Mouse (Mus musculus) left cerebral cortex, adult 9 months (tissue): ENCODE measurements around the gene Cercam.
A peak's percentile ranks its signal among the peaks of the same experiment; 100 is the strongest.

ENCODE experiments used
- DNase-seq, 2 experiments: peaks; one replicate each; pipeline ENCODE4 v3.0.0; 2022; ENCODE audit warnings: low spot score in 2 of 2

Gene Cercam

DNA sequence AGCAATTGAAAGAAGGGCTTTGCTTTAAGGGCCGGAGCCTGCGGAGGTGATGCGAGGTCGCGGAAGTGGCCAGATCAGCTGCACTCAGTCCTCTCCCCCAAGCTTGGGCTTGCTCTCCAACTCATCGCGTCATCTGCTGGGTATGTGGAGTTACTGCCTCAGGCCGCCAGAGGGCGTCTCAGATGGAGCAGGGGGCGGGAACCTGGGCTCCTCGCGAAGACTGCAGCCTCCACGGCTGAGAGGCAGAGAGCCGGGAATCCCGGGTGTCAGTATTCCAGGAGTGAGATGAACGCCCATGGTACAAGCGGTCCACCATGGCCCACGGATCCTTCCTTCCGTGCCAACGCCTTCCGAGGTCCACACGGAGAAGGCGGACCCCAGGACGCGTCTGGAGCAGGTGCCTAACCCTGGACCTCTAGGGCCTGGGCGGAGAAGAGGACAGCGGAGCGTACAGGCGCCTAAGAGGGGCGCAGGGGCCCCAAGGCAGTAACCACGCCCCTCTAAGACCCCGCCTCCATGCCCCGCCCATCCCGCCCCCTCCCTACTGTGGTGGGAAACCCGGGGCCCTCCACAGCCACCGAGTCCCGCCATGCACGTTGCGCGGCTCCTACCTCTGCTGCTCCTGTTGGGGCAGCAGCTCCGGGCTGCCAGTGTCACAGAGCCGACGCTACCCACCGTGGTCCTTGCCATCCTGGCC is at the start of gene Cercam:
Gene Cercam (plus strand): TSS at position 216 of the 697 bp plus-strand sequence.
- peak; percentile 59 to 84 for DNase-seq

DNA sequence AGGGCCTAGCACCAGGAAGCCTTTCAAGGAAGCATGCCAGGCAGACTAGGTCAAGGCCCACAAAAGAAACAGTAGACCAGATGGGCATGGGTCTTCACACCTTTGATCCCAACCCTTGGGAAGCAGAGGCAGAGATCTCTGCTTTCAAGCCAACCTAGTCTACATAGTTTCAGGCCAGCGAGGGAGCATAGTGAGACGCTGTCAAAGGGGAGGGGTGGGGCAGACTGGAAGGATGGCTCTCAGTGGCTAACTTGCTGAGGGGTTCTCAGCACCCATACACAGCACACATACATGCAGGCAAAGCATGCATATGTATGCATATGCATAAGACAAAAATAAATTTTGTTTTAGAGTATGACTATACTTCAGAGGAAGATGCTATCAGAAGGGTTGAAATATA is 49.6 kb upstream of the Cercam start:
- no peak for DNase-seq

DNA sequence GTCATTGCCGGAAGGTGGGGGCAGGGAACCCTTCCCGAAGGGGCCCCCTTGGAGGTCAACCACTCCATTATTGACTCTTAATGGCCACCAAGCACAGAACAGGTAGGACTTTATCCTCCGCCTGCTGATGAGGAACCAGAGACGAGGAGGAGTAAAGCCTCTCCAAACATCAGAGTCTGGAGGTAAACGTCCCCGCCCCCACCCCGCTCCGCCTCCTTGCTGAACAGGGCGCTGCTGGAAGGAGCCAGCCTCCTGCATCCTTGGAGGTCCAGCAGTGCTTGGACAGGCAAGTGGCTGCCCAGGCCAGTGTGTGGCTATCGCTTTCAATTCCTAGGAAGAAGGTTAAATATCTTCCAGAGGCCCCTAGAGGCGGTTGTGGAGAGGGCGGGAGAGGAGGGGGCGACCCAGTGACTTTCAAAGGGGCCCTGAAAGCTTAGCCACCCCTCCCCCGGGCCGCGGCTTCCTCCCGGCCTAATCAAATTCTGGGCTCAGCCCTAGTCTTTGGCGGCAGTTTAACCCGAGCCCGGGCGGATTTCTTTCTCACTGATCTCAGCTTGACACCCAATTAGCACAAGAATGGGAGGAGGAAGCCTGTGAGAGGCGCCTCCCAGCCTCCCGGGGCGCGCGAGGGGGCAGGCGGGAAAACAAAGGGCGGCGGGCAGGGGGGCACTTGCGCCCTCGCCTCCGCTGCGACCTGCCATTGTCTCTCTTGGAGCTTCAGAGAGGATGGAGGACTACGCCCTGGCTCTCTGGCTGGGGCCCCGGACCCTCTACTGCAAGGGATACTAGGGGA is 48.7 kb upstream of the Cercam start, which contains the start of gene Urm1:
Gene Urm1 (plus strand): TSS at position 51 of the 793 bp plus-strand sequence.
- peak in 1 of 2 experiments; percentile 69 for DNase-seq

DNA sequence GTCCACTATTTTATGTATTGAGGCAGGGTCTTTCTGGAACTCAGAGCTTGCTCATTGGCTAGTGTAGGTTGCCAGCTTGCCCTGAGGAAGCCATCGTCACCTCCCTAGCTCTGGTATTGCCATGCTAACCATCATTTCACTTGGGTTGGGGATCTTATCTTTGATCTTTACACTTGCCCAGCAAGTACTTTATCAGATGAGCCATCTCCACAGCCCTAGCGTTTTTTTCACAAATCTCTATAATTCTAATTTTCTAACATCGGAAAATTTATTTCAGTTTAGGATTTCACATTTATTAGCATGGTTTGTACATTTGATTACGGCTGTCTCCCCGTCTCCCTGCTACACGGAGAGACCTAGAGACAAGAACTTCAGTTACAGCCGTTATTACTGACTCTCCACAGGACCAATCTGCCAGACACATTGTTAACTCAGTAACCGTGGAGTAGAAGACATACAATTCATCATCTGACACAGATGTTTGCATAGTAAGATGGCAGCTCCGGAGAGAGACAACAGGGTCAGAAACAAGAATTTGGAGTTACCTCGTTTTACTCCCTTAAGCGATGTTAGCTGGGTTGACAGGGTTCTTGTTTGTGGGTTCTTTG is 42.5 kb upstream of the Cercam start:
- no peak for DNase-seq

DNA sequence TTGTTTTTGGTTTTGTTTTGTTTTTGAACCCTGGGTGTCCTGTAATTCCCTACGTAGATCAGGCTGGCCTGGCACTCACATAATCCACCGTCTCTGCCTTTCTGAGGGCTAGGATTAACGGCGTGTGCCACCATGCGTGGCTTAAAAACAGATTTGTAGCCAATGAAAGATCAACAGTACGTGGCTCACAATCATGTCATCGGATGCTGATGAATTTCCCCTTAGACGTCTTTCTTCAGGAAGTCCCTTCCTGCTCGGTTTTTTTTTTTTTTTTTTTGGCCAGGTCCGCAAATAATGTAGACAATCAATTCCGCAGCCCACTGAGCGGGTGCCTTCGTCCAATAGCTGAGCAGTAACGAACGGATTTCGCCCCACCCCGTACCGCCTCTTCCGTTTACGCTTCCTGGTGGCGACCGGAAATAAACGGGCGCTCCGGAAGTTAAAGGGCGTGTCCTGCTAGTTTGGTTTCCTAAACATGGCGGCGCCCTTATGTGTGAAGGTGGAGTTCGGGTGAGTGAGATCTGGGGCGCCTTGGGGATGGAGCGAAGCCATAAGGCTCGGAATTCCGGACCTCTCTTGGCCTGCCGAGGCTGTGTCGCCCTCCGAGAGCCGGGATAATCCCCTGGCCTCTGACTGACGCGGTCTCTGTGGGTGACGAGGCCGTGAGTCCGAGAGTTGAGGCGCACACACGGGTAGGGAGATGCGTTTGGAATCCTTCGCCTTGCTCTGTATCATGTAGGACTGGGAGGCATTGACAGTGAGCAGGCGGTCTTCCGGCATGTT is 41.8 kb upstream of the Cercam start:
- DNase-seq, result peak; percentile 92 to 97

GRCm38 (mm10) chr2:29827709-29828024 is 41.3 kb upstream of the Cercam start:
- no peak for DNase-seq

- DNase-seq, result peak; percentile 61 to 62
Measured at GRCm38 (mm10) chr2:29831106-29831505, 37.9 kb upstream of the Cercam start.

- DNase-seq, result no peak
Measured at GRCm38 (mm10) chr2:29833796-29834195, 35.2 kb upstream of the Cercam start.

DNA sequence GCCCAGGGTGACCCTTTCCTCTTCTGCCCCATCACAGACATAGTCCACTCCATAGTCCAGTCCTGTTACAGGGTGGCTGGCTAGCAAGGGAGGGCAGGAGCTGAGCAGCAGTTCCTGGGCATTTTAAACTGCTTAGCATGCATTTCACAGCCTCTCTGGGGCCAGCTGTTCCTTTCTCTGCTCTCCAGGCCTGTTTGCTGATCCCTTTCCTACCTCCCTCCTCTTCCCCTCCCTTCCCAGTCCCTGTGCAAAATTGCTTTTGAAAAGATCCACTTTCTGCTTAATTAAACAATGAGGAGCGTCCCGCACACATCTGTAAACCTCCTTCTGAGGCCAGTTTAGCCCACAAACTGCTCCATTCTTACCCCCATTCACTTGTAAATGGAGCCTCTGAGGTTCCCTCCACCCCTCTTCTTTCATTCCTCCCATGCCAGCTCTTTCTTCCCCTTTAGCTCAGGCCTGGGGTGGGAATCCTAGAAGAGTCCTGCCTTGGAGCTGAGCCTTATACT is 33.5 kb upstream of the Cercam start:
- DNase-seq, result no peak

- no peak for DNase-seq
Measured at GRCm38 (mm10) chr2:29839460-29839859, 29.5 kb upstream of the Cercam start.

DNA sequence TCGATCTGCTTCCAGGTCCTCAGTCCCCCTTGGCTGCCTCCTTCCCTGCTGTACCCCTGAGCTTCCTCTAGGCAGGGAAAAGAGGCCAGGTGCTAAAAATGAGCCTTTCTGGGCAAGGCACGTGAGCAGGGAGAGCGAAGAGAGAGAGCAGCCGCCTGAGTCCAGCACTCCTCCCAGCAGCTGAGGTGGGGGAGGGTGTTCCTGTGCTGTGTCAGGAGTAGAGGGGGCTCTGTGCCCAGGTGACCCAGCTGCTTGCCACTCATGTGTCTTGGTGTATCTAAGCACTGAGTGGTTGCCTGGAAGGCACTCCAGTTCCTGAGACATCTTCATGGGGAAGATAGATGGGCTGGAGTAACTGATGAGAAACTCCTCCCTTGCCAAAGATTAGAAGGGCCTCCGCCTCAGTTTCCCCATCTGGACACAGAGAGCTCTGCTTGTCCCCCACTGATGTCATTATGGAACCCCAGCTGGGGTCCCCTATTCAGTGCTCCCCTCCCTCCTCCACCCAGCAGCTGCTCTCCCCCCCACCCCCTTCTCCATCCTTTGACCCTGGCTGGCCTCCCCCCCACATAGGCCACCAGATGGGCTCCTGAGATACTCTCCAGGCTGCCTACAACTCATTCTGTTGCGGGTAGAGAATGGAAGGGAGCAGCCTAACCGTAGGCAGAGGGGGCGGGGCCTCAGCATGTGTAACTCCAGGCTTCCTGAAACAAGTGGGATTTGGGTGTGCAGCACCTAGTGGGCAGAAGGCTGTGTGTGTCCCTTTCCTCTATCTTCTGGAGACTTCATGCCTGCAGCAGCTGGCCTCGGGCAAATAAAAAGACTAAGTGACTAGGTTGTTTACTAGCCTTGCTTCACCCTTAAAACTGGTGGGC is 25.5 kb upstream of the Cercam start:
- peak in 1 of 2 experiments; percentile 61 for DNase-seq

GRCm38 (mm10) chr2:29844115-29844514 is 24.8 kb upstream of the Cercam start:
- DNase-seq, result no peak

GRCm38 (mm10) chr2:29844661-29845060 is 24.3 kb upstream of the Cercam start:
- DNase-seq, result no peak

DNA sequence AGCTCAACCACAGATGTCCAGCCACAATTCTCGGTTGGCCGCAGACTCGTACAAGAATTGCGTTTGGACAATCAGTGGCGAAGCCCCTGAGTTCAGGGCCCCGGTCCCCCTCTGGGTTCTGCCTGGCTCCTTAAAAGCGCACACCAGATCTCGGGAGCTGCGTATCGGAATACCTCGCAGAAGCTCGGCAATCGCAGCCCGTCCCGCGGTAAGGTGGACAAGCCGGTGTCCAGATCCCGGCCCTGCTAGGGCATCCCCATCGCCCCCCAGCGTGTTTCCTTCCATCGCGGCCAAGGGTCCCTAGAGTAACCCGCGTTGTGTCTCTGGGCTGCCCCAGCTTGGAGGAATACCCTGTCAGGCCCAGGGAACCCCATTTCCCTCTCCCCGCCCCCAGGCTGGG is 23.3 kb upstream of the Cercam start:
- DNase-seq, result no peak

DNA sequence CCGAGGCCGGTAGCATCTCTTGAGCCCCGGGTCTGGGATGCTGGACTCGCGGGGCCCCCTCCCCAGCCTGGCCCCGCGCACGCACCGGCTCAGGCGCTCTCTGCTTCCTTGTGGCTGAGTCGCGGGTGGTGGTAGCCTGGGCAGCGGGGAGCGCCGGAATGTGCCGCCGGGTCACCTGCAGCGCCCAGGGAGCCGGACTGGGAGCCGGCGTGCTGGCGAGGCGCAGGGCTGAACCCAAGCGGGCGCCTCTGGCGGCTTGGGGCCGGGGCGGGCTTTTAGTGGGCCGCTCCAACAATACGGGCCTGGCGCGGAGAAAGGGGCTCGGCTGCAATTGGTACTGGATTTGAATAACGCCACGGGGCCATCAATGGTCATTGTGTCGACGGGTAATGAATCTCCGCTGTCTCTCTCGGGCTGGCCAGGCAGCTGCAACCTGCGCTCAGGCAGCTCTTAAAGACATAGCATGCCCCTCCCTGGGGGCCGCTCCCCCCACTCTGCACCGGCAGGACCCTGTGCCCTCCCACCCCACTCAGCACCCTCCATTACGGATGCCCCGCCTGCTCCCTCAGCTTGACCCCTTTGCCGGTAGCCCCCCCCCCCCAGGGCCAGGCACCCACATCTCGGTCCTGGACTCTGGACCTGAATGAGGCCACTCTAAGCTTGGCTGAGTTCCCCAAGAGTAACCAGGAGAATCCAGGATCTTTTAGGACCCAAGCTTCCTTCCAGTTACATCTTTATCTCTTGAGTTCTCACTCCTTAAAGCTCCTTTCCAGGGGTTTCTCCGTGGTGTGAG is 22.7 kb upstream of the Cercam start:
- no peak for DNase-seq

DNA sequence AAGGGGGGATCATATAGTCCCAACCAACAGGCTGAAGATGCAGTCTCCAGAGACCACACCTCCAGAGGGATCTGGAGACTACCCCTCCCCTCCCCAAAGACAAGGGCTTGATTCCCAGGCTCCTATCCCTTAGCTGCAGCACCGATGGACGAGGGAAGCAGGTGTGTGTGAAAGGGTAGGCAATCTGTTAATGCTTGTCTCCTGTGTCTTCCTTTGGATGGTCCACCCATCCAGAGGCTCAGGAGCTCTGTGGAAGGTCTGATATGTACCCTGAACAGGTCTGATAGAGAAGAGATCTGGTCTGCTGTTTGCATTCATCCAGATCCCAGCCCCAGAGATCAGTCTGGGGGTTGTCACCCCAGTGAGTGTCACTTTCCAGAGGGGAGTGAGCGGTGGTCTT is 22.1 kb upstream of the Cercam start:
- DNase-seq, result no peak

DNA sequence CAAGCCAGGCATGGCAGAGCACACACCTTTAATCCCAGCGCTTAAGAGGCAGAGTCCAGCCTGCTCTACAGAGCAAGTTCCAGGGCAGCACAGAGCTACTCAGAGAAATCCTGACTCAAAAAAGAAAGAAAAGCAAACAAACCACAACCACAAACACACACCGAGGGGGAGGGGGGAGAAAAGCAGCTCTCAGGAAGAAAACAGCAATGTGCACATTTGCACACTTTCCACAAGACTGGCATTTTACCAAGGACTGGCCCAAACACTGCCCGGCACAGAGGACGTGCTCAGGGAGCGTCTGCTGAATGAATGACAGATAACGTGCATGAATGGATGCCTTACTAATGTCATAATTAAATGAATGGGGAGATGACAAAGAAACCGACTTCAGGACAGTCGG is 19.9 kb upstream of the Cercam start:
- no peak for DNase-seq

GRCm38 (mm10) chr2:29849841-29850480 is 19.0 kb upstream of the Cercam start:
- DNase-seq, result no peak

- no peak for DNase-seq
Measured at GRCm38 (mm10) chr2:29852957-29853485, 15.9 kb upstream of the Cercam start.
